Mouse (Mus musculus) heart, postnatal 0 days (tissue): Measurements from ENCODE around the gene Gm14744. TPM values are rescaled to one million over a fixed set of nuclear protein-coding genes. Genes with fewer than 3 reads are reported as not detected.
"Not testable (repeated sequence)": the region's sequence is repeated elsewhere in the genome, so short reads cannot be mapped to it uniquely, and the experiment has no call there.

Source experiments
- ATAC-seq: fragments of 200-750 bp; cut with Nextera tagmentation; 2 replicates; pipeline ENCODE4 v1.8.0; 2017; ENCODE audit warnings: low read depth, moderate number of reproducible peaks, moderate library complexity; ENCODE audit not compliant: insufficient read depth
- DNase-seq: peaks from one replicate; pipeline ENCODE4 v3.0.0-alpha.2; 2016; ENCODE audit warnings: low spot score
- H3K27ac ChIP-seq: fragments of 300-500 bp; sonication (generic); 2 replicates; pipeline ENCODE4 v1.5.1; 2014; ENCODE audit warnings: low read depth, mild to moderate bottlenecking
- H3K27me3 ChIP-seq: fragments of 300-500 bp; sonication (generic); 2 replicates; pipeline ENCODE4 v1.6.1; 2014; ENCODE audit warnings: low read length, mixed read lengths; ENCODE audit not compliant: control insufficient read depth, insufficient read depth
- H3K36me3 ChIP-seq: fragments of 300-500 bp; sonication (generic); replicated peaks from 2 replicates; pipeline ENCODE4 v1.6.1; 2014; ENCODE audit warnings: low read length, mixed read lengths; ENCODE audit not compliant: control insufficient read depth, insufficient read depth
- H3K4me1 ChIP-seq: fragments of 300-500 bp; sonication (generic); 2 replicates; pipeline ENCODE4 v1.6.1; 2014; ENCODE audit warnings: antibody characterized with exemption; ENCODE audit not compliant: control insufficient read depth, insufficient read depth
- H3K4me2 ChIP-seq: fragments of 300-500 bp; sonication (generic); 2 replicates; pipeline ENCODE4 v1.6.1; 2014; ENCODE audit warnings: low read depth, mild to moderate bottlenecking, low read length, moderate library complexity
- H3K4me3 ChIP-seq: fragments of 300-500 bp; sonication (generic); 2 replicates; pipeline ENCODE4 v1.5.1; 2014; ENCODE audit warnings: low read depth, low read length
- H3K9ac ChIP-seq: fragments of 300-500 bp; sonication (generic); replicated peaks from 2 replicates; pipeline ENCODE4 v1.6.1; 2014; ENCODE audit warnings: low read depth, low read length, mixed read lengths
- H3K9me3 ChIP-seq: fragments of 300-500 bp; sonication (generic); replicated peaks from 2 replicates; pipeline ENCODE4 v1.6.1; 2016; ENCODE audit warnings: low read length; ENCODE audit not compliant: control insufficient read depth
- CTCF ChIP-seq: IDR thresholded peaks from 2 replicates; pipeline ENCODE4 v1.5.1; 2016; ENCODE audit warnings: antibody characterized with exemption, control low read depth, low read depth
- EP300 ChIP-seq: IDR thresholded peaks from 2 replicates; pipeline ENCODE4 v1.6.1; 2016; ENCODE audit warnings: antibody characterized with exemption, low read depth
- WGBS: fragments of 180-500 bp; shearing (Covaris S2); extraction: QIAGEN DNeasy Blood & Tissue Kit; methylation state at CpG from one replicate; pipeline ENCODE4 v1.1.7; 2014; 5-methylcytosine and 5-hydroxymethylcytosine counted together
- polyA plus RNA-seq: library from polyadenylated mRNA; unstranded; fragments of >200 nt; fragmentation: Nextera tagmentation; extraction: Ambion mirVana; gene quantifications from 2 replicates; pipeline ENCODE4 v1.2.1, GENCODE M21; 2015
- total RNA-seq: library from RNA; depleted of rRNA; stranded (reverse); fragments of >200 nt; gene quantifications from 2 replicates; pipeline ENCODE4 v1.2.3, GENCODE M21; 2014; ENCODE audit warnings: low replicate concordance; rRNA removed

Gm14744 gene
- not detected in 2 replicates for total RNA-seq
- not detected in 2 replicates for polyA plus RNA-seq

GRCm38 (mm10) chrX:77864458-77864857, at the start of gene Gm14744:
Gm14744 (plus strand) TSS chrX:77864758.
- not testable (repeated sequence) for H3K27ac ChIP-seq, DNase-seq, H3K4me3 ChIP-seq, H3K27me3 ChIP-seq, H3K36me3 ChIP-seq, H3K4me1 ChIP-seq, H3K4me2 ChIP-seq, H3K9me3 ChIP-seq, ATAC-seq, H3K9ac ChIP-seq
- 78% methylated on average over 2 of the region's 2 CpGs for WGBS

GRCm38 (mm10) chrX:77853523-77853922, 11.0 kb upstream of the Gm14744 start, which contains the start of gene Pbsn:
Pbsn (minus strand) TSS chrX:77853623.
- 48% methylated on average over 1 of the region's 1 CpGs for WGBS
- Histone ChIP-seq H3K4me2 (no peak within 1 kb of the TSS), H3K9me3 (no peaks in the 10 kb centered on the region), H3K27ac (no peak within 1 kb of the TSS), H3K27me3 (no peaks in the 10 kb centered on the region), H3K4me1 (no peaks in the 10 kb centered on the region), H3K36me3 (no peaks in the 10 kb centered on the region), H3K9ac (no peak within 1 kb of the TSS), H3K4me3 (no peak within 1 kb of the TSS)
- ATAC-seq: no peak
- DNase-seq: no peak
- TF ChIP-seq EP300: no peak
- TF ChIP-seq CTCF: no peak

GRCm38 (mm10) chrX:77880033-77880432, 15.5 kb downstream of the Gm14744 start:
- not testable (repeated sequence) for H3K9ac ChIP-seq, ATAC-seq
- 33% methylated on average over 2 of the region's 4 CpGs for WGBS

More at GRCm38 (mm10) chrX:77880033-77880432, 15.5 kb downstream of the Gm14744 start:
- not testable (repeated sequence) for H3K27me3 ChIP-seq, H3K36me3 ChIP-seq, H3K4me3 ChIP-seq, H3K9me3 ChIP-seq, H3K4me2 ChIP-seq, DNase-seq, H3K27ac ChIP-seq, H3K4me1 ChIP-seq

Other genes with a start within 250 kb of the Gm14744 start
- gene Prkx, start 68.5 kb upstream of the Gm14744 start, total RNA-seq: 13.6 and 20.1 TPM in 2 replicates
- 11.7 and 12.4 TPM in 2 replicates for gene Prkx, start 68.5 kb upstream of the Gm14744 start, polyA plus RNA-seq
- not detected in 2 replicates for gene Pbsn, start 11.1 kb upstream of the Gm14744 start, total RNA-seq
- gene Pbsn, start 11.1 kb upstream of the Gm14744 start, polyA plus RNA-seq: not detected in 2 replicates
- not detected in 2 replicates for gene 5430402E10Rik, start 60.3 kb downstream of the Gm14744 start, total RNA-seq
- not detected in 2 replicates for gene 5430402E10Rik, start 60.3 kb downstream of the Gm14744 start, polyA plus RNA-seq
- gene Obp1a, start 226.6 kb downstream of the Gm14744 start, total RNA-seq: not detected in 2 replicates
- gene Obp1a, start 226.6 kb downstream of the Gm14744 start, polyA plus RNA-seq: not detected in 2 replicates